Mouse (Mus musculus): ENCODE data around the gene Sbk1.
"Not testable (repeated sequence)": the region's sequence is repeated elsewhere in the genome, so short reads cannot be mapped to it uniquely, and the experiment has no call there.

DNA sequence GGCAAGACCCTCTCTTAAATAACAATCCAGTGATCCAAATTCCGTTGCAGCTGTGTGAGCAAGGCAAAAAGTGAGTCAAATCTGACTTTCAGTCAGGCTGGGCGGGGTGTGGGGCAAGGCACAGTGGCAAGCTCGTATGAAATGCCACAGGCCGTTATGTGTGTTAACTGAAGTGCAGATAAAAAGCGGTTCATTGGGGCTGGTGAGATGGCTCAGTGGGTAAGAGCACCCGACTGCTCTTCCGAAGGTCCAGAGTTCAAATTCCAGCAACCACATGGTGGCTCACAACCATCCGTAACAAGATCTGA, 10.2 kb downstream of the Sbk1 start:
- not testable (repeated sequence) for TF ChIP-seq CTCF (IDR thresholded peaks at IDR 0.05; ENCODE audit: control insufficient read depth, insufficient read depth, low read length); POLR2A (IDR thresholded peaks at IDR 0.05; ENCODE audit: borderline replicate concordance, control insufficient read depth, low read depth, low read length)

All from bone marrow, adult 2 months (tissue).